Comparison of ENCODE assay signal across 10 mouse cellular contexts in genomic region chr12:50698613-50699442, GRCm38 (mm10). TPM values are rescaled to one million over a fixed set of nuclear protein-coding genes. Genes with fewer than 3 reads are reported as not detected.
DNase-seq lines count a peak whose midpoint lies in the region; ATAC-seq and TF ChIP-seq lines count a peak whose summit lies in the region.
"Had no signal": no experiment of that assay in that cellular context is flagged by ENCODE, and none has a peak within 500 bp of the region (broad histone marks: within the 10 kb centered on the region; RNA-seq: fewer than 3 reads in every experiment).

No protein-coding gene starts in this region.

- no peaks in the 10 kb centered on the region for H3K27me3 ChIP-seq in liver, adult 2 months (ENCODE audit: control insufficient read depth, insufficient read depth, low read length)
- H3K27me3 ChIP-seq in liver, embryonic 12.5 days (replicated peaks) = no peaks in the 10 kb centered on the region
- H3K27me3 ChIP-seq in neural tube, embryonic 15.5 days (replicated peaks) = no peaks in the 10 kb centered on the region
- H3K27me3 ChIP-seq in intestine, postnatal 0 days (replicated peaks; ENCODE audit: control insufficient read depth, insufficient read depth, low read length) = no peaks in the 10 kb centered on the region

- H3K9ac ChIP-seq in liver, adult 2 months (ENCODE audit: low read depth, low read length) = no peak overlapping the region
- H3K9ac ChIP-seq in liver, embryonic 12.5 days = no peak overlapping the region
- H3K9ac ChIP-seq in neural tube, embryonic 15.5 days (replicated peaks) = no peak overlapping the region
- no peak overlapping the region for H3K9ac ChIP-seq in intestine, postnatal 0 days (ENCODE audit: low read depth, low read length)

- intact Hi-C loops in gastrocnemius, postnatal 36 days (cut with DNase I) = loop anchor here (10.0 kb wide), 1 partner anchor 384 kb away; no protein-coding TSS in a partner anchor

- WGBS in liver, adult 2 months = 65% methylated on average over 5 of the region's 5 CpGs
- 52% methylated on average over 5 of the region's 5 CpGs for WGBS in liver, embryonic 12.5 days (ENCODE audit: insufficient replicate concordance)
- WGBS in neural tube, embryonic 15.5 days = 49% methylated on average over 5 of the region's 5 CpGs
- 62% methylated on average over 5 of the region's 5 CpGs for WGBS in intestine, postnatal 0 days

- no peak for TF ChIP-seq CTCF in liver, adult 2 months (IDR thresholded peaks at IDR 0.05; ENCODE audit: low read depth, low read length)
- no peak for TF ChIP-seq CTCF in intestine, postnatal 0 days (IDR thresholded peaks at IDR 0.05; ENCODE audit: low read depth)

- H3K36me3 ChIP-seq in liver, adult 2 months (ENCODE audit: control insufficient read depth, insufficient read depth, low read length) = no peaks in the 10 kb centered on the region
- H3K36me3 ChIP-seq in liver, embryonic 12.5 days = no peaks in the 10 kb centered on the region
- no peaks in the 10 kb centered on the region for H3K36me3 ChIP-seq in neural tube, embryonic 15.5 days
- no peaks in the 10 kb centered on the region for H3K36me3 ChIP-seq in intestine, postnatal 0 days (ENCODE audit: control insufficient read depth, insufficient read depth)

- DNase-seq in adrenal gland, adult (ENCODE audit: inconsistent age in 2 of 2, low spot score in 1 of 2) = peak; percentile 5 to 53
- DNase-seq in adrenal gland, postnatal 14 days = no peak
- DNase-seq in liver, adult 2 months (ENCODE audit: extremely low read depth, low read depth, low spot score) = peak; percentile 55
- peak; percentile 31 for DNase-seq in layer of hippocampus, adult 9-11 months
- DNase-seq in gastrocnemius, postnatal 36 days = no peak

- no peak overlapping the region for H3K4me3 ChIP-seq in liver, adult 2 months (ENCODE audit: insufficient read depth, low read depth, low read length)
- no peak overlapping the region for H3K4me3 ChIP-seq in liver, embryonic 12.5 days
- no peak overlapping the region for H3K4me3 ChIP-seq in neural tube, embryonic 15.5 days (replicated peaks)
- no peak overlapping the region for H3K4me3 ChIP-seq in intestine, postnatal 0 days (ENCODE audit: low read depth, low read length)
- H3K4me3 ChIP-seq: myocyte had no signal

- H3K79me2 ChIP-seq in liver, adult 2 months (ENCODE audit: control insufficient read depth, insufficient read depth, low read length) = no peaks in the 10 kb centered on the region

- no peak for ATAC-seq in liver, embryonic 12.5 days
- peak; percentile 28; the same call in 1 of the 2 replicates for ATAC-seq in neural tube, embryonic 15.5 days (ENCODE audit: low FRiP score)
- ATAC-seq in intestine, postnatal 0 days = no peak

- TF ChIP-seq POLR2A in liver, adult 2 months (IDR thresholded peaks at IDR 0.05; ENCODE audit: extremely low read depth, insufficient read depth, low read length) = no peak

- no peaks in the 10 kb centered on the region for H3K9me3 ChIP-seq in liver, embryonic 12.5 days (replicated peaks)
- H3K9me3 ChIP-seq in neural tube, embryonic 15.5 days (replicated peaks) = no peaks in the 10 kb centered on the region
- H3K9me3 ChIP-seq in intestine, postnatal 0 days (ENCODE audit: control insufficient read depth) = no peaks in the 10 kb centered on the region

- no peaks in the 10 kb centered on the region for H3K4me1 ChIP-seq in liver, adult 2 months (ENCODE audit: control insufficient read depth, insufficient read depth, low read length)
- H3K4me1 ChIP-seq in liver, embryonic 12.5 days = no peaks in the 10 kb centered on the region
- no peaks in the 10 kb centered on the region for H3K4me1 ChIP-seq in neural tube, embryonic 15.5 days
- H3K4me1 ChIP-seq in intestine, postnatal 0 days (replicated peaks; ENCODE audit: control insufficient read depth, insufficient read depth, low read length) = no peaks in the 10 kb centered on the region

- H3K27ac ChIP-seq in liver, adult 2 months (replicated peaks; ENCODE audit: insufficient read depth, low read depth, low read length) = no peak overlapping the region
- H3K27ac ChIP-seq in liver, embryonic 12.5 days = no peak overlapping the region
- no peak overlapping the region for H3K27ac ChIP-seq in neural tube, embryonic 15.5 days (replicated peaks)
- no peak overlapping the region for H3K27ac ChIP-seq in intestine, postnatal 0 days (ENCODE audit: low read depth, low read length)

- H3K4me2 ChIP-seq in liver, embryonic 12.5 days = no peak overlapping the region
- no peak overlapping the region for H3K4me2 ChIP-seq in neural tube, embryonic 15.5 days
- H3K4me2 ChIP-seq in intestine, postnatal 0 days (replicated peaks; ENCODE audit: low read depth) = no peak overlapping the region

RNA-seq across cellular contexts. Expression of gene Prkd1, which starts 49.9 kb away (rescaled TPM):
- 11.0 and 13.0 TPM in 2 replicates for total RNA-seq in adrenal gland, postnatal 14 days (2021)
- 0.09 and 0.20 TPM in 2 replicates for total RNA-seq in liver, adult 2 months (2014; rRNA removed)
- 0.04 TPM in 2 replicates for polyA plus RNA-seq in liver, adult 2 months (2012; rRNA removed)
- polyA plus RNA-seq in liver, embryonic 12.5 days (2016; fragmentation: Nextera tagmentation; extraction: Ambion mirVana) = 1.4 TPM in 2 replicates
- 2.9 TPM in 2 replicates for polyA plus RNA-seq in neural tube, embryonic 15.5 days (2015; fragmentation: Nextera tagmentation; extraction: Ambion mirVana)
- 1 to 10 TPM; 1.5 to 2.3 TPM for total RNA-seq in gastrocnemius, postnatal 36 days (2021)
- 1.5 and 2.3 TPM in 2 replicates for polyA plus RNA-seq in intestine, postnatal 0 days (2015; fragmentation: Nextera tagmentation; extraction: Ambion mirVana)
- total RNA-seq: MEL had no signal

Comparison
In these comparisons a context has a peak if more than half of its experiments do, and no peak if none do; other contexts are left out.
1. DNase-seq: peak in adrenal gland, adult (2 of 2), liver, adult 2 months (single experiment) and layer of hippocampus, adult 9-11 months (single experiment); none in adrenal gland, postnatal 14 days (single experiment) and gastrocnemius, postnatal 36 days (0 of 2).